Mouse (Mus musculus): Measurements from ENCODE around the gene Pex5l. TPM values are rescaled to one million over a fixed set of nuclear protein-coding genes. Genes with fewer than 3 reads are reported as not detected.

Pex5l gene
- polyA plus RNA-seq, 1 experiment from 2014 or later: 0.47 TPM

GRCm38 (mm10) chr3:32908400-32908799, 234.6 kb downstream of the Pex5l start:
- ATAC-seq (ENCODE audit: insufficient number of reproducible peaks, low FRiP score, low TSS enrichment, low read depth): no peak
- Histone ChIP-seq H3K4me3 (no peak overlapping the region), H3K4me2 (no peak overlapping the region), H3K9me3 (no peaks in the 10 kb centered on the region), H3K4me1 (peaks cover 3% of the 10 kb centered on the region; the same call in 1 of the 2 replicates), H3K27ac (no peak overlapping the region), H3K27me3 (no peaks in the 10 kb centered on the region), H3K9ac (no peak overlapping the region), H3K36me3 (peaks cover 4% of the 10 kb centered on the region; the same call in 1 of the 2 replicates)
- 75% methylated on average over 3 of the region's 3 CpGs for WGBS

GRCm38 (mm10) chr3:32905850-32906779, 236.9 kb downstream of the Pex5l start:
- Histone ChIP-seq H3K4me1 (peaks cover 3% of the 10 kb centered on the region; the same call in 1 of the 2 replicates), H3K9ac (no peak overlapping the region), H3K27ac (no peak overlapping the region), H3K27me3 (no peaks in the 10 kb centered on the region), H3K4me2 (no peak overlapping the region), H3K9me3 (no peaks in the 10 kb centered on the region), H3K36me3 (peaks cover 12% of the 10 kb centered on the region), H3K4me3 (no peak overlapping the region)
- 77% methylated on average over 8 of the region's 8 CpGs for WGBS
- no peak for ATAC-seq (ENCODE audit: insufficient number of reproducible peaks, low FRiP score, low TSS enrichment, low read depth)

GRCm38 (mm10) chr3:32904599-32904998, 238.4 kb downstream of the Pex5l start:
- no peak for ATAC-seq (ENCODE audit: insufficient number of reproducible peaks, low FRiP score, low TSS enrichment, low read depth)
- WGBS: 79% methylated on average over 1 of the region's 1 CpGs
- peaks cover 12% of the 10 kb centered on the region for H3K36me3 ChIP-seq
- no peak overlapping the region for H3K9ac ChIP-seq
- H3K27me3 ChIP-seq: no peaks in the 10 kb centered on the region
- peaks cover 3% of the 10 kb centered on the region; the same call in 1 of the 2 replicates for H3K4me1 ChIP-seq
- no peak overlapping the region for H3K27ac ChIP-seq
- H3K9me3 ChIP-seq: no peaks in the 10 kb centered on the region
- no peak overlapping the region for H3K4me3 ChIP-seq
- H3K4me2 ChIP-seq: no peak overlapping the region

DNA sequence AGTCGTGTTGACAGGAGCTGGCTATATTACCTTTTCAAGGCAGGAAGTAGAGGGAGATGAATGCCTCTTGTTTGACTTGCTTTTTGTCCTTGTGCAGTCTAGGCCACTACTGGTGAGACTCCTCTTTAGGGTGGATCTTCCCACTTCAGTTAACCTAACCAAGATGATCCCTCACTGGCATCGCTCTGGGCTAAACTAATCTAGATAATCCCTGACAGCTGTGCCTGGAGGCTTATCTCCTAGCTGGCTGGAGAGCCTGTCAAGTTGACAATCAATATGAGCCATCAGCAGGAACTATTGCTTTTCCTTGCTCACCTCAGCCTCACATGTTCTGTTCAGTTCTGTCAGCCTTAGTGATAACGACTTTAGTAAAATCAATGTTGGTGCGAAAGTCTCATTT, 239.6 kb downstream of the Pex5l start:
- H3K9ac ChIP-seq: no peak overlapping the region
- ATAC-seq (ENCODE audit: insufficient number of reproducible peaks, low FRiP score, low TSS enrichment, low read depth): no peak
- no peak overlapping the region for H3K4me3 ChIP-seq
- no peaks in the 10 kb centered on the region for H3K9me3 ChIP-seq
- WGBS: 52% methylated on average over 4 of the region's 4 CpGs
- no peaks in the 10 kb centered on the region for H3K4me1 ChIP-seq
- H3K4me2 ChIP-seq: no peak overlapping the region
- H3K36me3 ChIP-seq: peaks cover 12% of the 10 kb centered on the region
- no peaks in the 10 kb centered on the region for H3K27me3 ChIP-seq
- no peak overlapping the region for H3K27ac ChIP-seq

All from limb, embryonic 15.5 days (tissue).